Mouse (Mus musculus) lung, postnatal 0 days (tissue): Measurements from ENCODE around the gene 1700125H20Rik.

Experiments used
- CTCF ChIP-seq: IDR thresholded peaks from 2 replicates; pipeline ENCODE4 v1.5.1; 2016; ENCODE audit warnings: antibody characterized with exemption, mild to moderate bottlenecking
- EP300 ChIP-seq: IDR thresholded peaks from 2 replicates; pipeline ENCODE4 v1.6.1; 2016; ENCODE audit warnings: antibody characterized with exemption, mild to moderate bottlenecking, control low read depth

DNA sequence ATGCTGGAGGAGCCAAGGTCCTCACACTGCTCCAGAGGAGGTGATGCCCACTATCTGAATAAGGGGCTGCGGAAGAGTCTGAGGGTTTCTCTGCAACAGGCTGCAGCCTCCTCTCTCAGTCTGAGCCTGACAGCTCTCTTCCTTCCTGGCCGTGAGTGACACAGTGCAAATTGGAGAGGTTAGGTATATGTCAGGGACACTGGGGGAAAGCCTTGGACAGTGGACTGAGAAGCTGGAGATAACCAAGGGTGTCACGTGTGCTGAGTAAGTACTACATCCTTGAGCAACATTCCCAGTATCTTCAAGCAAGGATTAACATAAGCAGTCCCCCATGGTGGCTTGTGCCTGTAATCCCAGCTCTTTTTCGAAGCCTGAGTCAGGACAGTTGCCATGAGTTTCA is 8.2 kb downstream of the 1700125H20Rik start:
- TF ChIP-seq CTCF (no peak), EP300 (no peak)
